Mouse (Mus musculus) heart, embryonic 14.5 days (tissue): ENCODE results near the gene 0610030E20Rik. TPM values are rescaled to one million over a fixed set of nuclear protein-coding genes. Genes with fewer than 3 reads are reported as not detected.

ENCODE experiments used
- ATAC-seq: fragments of 200-750 bp; cut with Nextera tagmentation; 2 replicates; pipeline ENCODE4 v1.8.0; 2017; ENCODE audit warnings: low read depth, moderate TSS enrichment; ENCODE audit not compliant: insufficient number of reproducible peaks, insufficient read depth, low FRiP score
- H3K27ac ChIP-seq, 2 experiments: fragments of 200-500 bp in 1 of 2; fragments of 300-500 bp in 1 of 2; sonication (generic) in 1 of 2; replicated peaks in 1 of 2; 2 replicates each; pipeline ENCODE4 v1.5.1; 2012 to 2014; ENCODE audit warnings: low read depth in 2 of 2, low read length in 2 of 2, control low read depth in 1 of 2, mild to moderate bottlenecking in 1 of 2, mixed read lengths in 1 of 2; ENCODE audit not compliant: control insufficient read depth in 1 of 2, insufficient read depth in 1 of 2
- H3K27me3 ChIP-seq: fragments of 300-500 bp; sonication (generic); 2 replicates; pipeline ENCODE4 v1.6.1; 2014; ENCODE audit warnings: mild to moderate bottlenecking, low read length, control low read depth; ENCODE audit not compliant: control insufficient read depth, insufficient read depth
- H3K36me3 ChIP-seq: fragments of 300-500 bp; sonication (generic); 2 replicates; pipeline ENCODE4 v1.6.1; 2014; ENCODE audit warnings: mild to moderate bottlenecking, control low read depth, low read length, mixed read lengths; ENCODE audit not compliant: control insufficient read depth, insufficient read depth
- H3K4me1 ChIP-seq, 2 experiments: fragments of 200-500 bp in 1 of 2; fragments of 300-500 bp in 1 of 2; sonication (generic) in 1 of 2; 2 replicates each; pipeline ENCODE4 v1.6.1; 2012 to 2014; ENCODE audit warnings: low read length in 2 of 2, control low read depth in 1 of 2, mixed read lengths in 1 of 2; ENCODE audit not compliant: control insufficient read depth in 2 of 2, insufficient read depth in 2 of 2
- H3K4me2 ChIP-seq: fragments of 300-500 bp; sonication (generic); 2 replicates; pipeline ENCODE4 v1.6.1; 2014; ENCODE audit warnings: mild to moderate bottlenecking, low read length
- H3K4me3 ChIP-seq, 2 experiments: fragments of 200-500 bp in 1 of 2; fragments of 300-500 bp in 1 of 2; sonication (generic) in 1 of 2; 2 replicates each; pipeline ENCODE4 v1.5.1; 2012 to 2014; ENCODE audit warnings: low read length in 2 of 2, mild to moderate bottlenecking in 2 of 2, control low read depth in 1 of 2, low read depth in 1 of 2, moderate library complexity in 1 of 2; ENCODE audit not compliant: control insufficient read depth in 1 of 2, insufficient read depth in 1 of 2
- H3K9ac ChIP-seq: fragments of 300-500 bp; sonication (generic); 2 replicates; pipeline ENCODE4 v1.6.1; 2014; ENCODE audit warnings: mild to moderate bottlenecking, low read length
- H3K9me3 ChIP-seq: fragments of 300-500 bp; sonication (generic); 2 replicates; pipeline ENCODE4 v1.6.1; 2016; ENCODE audit warnings: low read length, control low read depth; ENCODE audit not compliant: control insufficient read depth
- WGBS: fragments of 180-500 bp; shearing (Covaris S2); extraction: QIAGEN DNeasy Blood & Tissue Kit; methylation state at CpG from one replicate; pipeline ENCODE4 v1.1.7; 2014; 5-methylcytosine and 5-hydroxymethylcytosine counted together
- polyA plus RNA-seq: library from polyadenylated mRNA; unstranded; fragments of >200 nt; fragmentation: Nextera tagmentation; extraction: Ambion mirVana; gene quantifications from 2 replicates; pipeline ENCODE4 v1.2.1, GENCODE M21; 2014

Gene 0610030E20Rik
- polyA plus RNA-seq, 1 experiment from 2014 or later: 13.8 TPM

DNA sequence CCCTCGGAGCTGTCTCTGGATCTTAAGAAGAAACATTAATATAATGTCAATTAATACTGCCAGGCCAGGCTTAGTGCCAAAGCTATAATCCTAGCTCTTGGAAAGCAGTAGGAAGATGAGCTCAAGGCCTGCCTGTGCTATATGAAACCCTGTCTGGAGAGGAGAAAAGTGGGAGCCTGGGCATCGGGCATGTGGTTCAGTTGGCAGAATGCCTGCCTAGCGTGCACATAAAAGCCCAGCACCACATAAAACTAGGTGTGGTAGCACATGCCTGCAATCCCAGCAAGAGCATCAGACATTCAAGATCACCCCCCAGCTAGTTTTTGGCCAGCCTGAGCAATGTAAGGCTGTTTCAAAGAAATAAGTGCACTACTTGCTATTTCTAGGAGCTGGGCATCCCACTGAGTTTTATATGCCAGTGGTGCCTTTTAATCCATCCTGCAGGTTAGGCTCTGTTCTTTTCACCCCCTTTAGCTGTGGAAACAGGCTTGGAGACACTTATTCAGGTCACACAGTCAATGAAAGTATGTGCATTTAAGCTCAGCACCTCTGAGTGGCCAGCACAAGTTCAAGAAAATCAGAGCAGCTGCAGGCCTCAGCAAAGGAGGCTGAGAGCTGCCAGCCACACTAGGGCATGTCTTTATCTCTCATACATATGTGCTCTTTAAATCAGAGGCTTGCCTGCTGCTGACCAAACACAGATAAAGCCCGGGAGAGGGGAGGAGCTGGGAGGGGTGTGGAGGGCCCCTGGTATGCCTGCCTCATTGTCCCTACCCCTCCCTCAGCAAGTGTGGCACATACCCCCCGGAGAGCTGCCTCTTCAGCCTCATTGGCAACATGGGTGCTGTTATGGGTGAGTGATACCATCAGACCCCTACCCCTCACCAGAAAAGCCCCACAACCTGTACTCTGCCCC, 10.3 kb downstream of the 0610030E20Rik start:
- H3K27ac ChIP-seq: no peak overlapping the region
- no peak overlapping the region for H3K4me2 ChIP-seq
- no peaks in the 10 kb centered on the region for H3K9me3 ChIP-seq
- H3K27me3 ChIP-seq: no peaks in the 10 kb centered on the region
- peaks cover 35% of the 10 kb centered on the region for H3K36me3 ChIP-seq
- no peak overlapping the region for H3K4me3 ChIP-seq
- peaks cover 21 to 40% of the 10 kb centered on the region in 2 experiments for H3K4me1 ChIP-seq
- no peak for ATAC-seq
- H3K9ac ChIP-seq: no peak overlapping the region
- WGBS: 56% methylated on average over 5 of the region's 5 CpGs

DNA sequence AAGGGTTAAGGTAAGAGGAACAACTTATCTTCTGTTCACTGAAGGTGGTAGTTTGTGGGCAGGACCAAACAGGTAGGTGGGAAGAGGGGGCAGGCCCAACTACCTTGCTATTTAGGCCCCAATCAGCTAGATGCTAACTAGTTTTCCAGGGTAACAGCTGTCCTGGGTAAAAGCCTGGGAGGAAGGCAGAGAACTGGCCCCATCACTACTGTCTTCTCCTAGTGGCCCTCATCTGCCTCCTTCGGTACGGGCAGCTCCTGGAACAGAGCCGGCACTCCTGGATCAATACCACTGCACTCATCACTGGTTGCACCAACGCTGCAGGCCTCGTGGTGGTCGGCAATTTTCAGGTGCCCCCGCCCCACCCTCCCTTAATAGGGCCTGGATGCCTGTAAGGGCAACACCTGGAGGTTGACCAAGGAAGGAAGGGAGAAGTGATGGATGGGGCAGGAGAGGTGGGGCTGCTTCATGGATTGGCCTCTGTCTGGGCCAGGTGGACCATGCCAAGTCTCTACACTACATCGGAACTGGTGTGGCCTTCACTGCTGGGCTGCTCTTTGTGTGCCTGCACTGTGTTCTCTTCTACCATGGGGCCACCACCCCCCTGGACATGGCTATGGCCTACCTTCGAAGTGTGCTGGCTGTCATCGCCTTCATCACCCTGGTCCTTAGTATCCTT, 11.1 kb downstream of the 0610030E20Rik start:
- peaks cover 20 to 36% of the 10 kb centered on the region in 2 experiments for H3K4me1 ChIP-seq
- WGBS: 85% methylated on average over 10 of the region's 10 CpGs

DNA sequence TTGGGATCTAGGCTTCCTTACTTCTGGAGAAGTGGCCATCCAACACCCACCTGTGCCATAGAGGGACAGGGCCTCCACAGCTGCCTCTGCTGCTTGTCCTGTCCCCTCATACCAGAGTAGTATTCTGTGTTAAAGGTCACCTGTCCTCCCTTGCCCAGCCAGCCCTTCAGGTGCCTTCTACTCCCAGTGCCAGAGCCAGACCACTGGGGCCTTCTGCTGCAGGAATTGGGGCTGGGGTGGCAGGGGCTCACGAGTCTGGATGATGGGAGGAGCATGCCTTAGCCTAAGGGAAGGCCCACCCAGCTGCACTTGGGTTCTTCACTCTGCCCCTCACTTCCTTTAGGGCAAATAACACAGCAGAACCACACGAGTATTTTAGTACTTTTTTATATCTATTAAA, 12.2 kb downstream of the 0610030E20Rik start:
- no peaks in the 10 kb centered on the region for H3K9me3 ChIP-seq
- H3K36me3 ChIP-seq: peaks cover 35% of the 10 kb centered on the region
- no peak overlapping the region for H3K9ac ChIP-seq
- no peak overlapping the region for H3K4me2 ChIP-seq
- no peak overlapping the region for H3K4me3 ChIP-seq
- peaks cover 20 to 35% of the 10 kb centered on the region in 2 experiments for H3K4me1 ChIP-seq
- no peak for ATAC-seq
- H3K27me3 ChIP-seq: no peaks in the 10 kb centered on the region
- WGBS: 65% methylated on average over 2 of the region's 2 CpGs
- no peak overlapping the region for H3K27ac ChIP-seq

More for the DNA sequence above, 11.1 kb downstream of the 0610030E20Rik start:
- H3K36me3 ChIP-seq: peaks cover 35% of the 10 kb centered on the region
- H3K9me3 ChIP-seq: no peaks in the 10 kb centered on the region
- H3K27ac ChIP-seq: no peak overlapping the region
- H3K9ac ChIP-seq: no peak overlapping the region
- H3K4me3 ChIP-seq: no peak overlapping the region
- no peaks in the 10 kb centered on the region for H3K27me3 ChIP-seq
- ATAC-seq: no peak
- no peak overlapping the region for H3K4me2 ChIP-seq

DNA sequence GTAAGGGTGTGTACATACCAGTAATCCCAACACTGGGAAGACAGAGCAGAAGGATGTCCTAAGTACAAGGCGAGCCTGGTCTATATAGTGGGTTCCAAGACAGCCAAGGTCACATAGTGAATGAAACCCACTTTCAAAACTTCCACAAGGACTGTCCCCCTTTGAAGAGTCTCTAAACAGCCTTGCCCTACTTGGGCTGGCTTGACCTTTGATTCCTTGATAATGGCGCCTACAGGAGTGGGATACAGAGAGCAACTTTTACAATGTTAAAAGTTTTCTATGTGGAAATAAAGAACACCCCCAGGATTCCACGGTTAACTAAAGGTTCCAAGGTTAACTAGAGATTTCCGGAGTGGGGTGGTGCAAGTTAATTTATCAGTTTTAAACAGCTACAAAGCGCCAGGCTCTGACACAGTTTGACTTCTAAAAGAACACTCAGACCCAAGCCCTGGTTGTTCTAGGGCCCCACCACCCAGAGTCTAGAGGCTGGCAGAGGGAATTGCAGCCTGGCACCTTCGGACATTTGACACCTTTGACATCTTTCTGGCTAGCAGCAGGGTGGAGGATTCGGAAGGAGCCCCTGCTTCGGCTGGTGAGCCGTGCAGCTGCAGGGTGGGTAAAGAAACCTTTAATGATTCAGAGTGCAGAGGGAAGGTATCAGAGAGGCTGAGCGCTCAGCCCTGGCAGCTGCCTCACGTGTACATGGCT, 12.9 kb downstream of the 0610030E20Rik start:
- Histone ChIP-seq H3K4me3 (no peak overlapping the region), H3K27ac (no peak overlapping the region), H3K4me2 (no peak overlapping the region), H3K9me3 (no peaks in the 10 kb centered on the region), H3K4me1 (peaks cover 18 to 30% of the 10 kb centered on the region in 2 experiments), H3K27me3 (no peaks in the 10 kb centered on the region), H3K36me3 (peaks cover 35% of the 10 kb centered on the region), H3K9ac (no peak overlapping the region)
- no peak for ATAC-seq
- WGBS: 81% methylated on average over 11 of the region's 11 CpGs

DNA sequence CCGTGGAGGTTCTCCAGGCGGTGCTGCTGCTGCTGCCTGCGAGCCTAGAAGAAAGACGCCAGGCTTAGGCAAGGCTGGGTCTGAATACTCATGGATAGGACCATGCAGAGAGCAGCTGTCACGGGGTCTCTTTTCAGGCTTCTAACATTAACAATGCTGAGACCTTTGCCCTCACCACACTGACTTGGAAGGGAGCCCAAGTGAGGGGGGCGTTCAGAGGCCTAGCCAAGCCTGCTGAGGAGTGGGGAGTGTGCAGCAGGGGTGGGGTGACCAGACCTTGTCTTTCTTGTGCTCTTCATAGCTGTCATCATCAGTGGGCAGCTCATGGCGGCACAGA, 13.4 kb downstream of the 0610030E20Rik start:
- Histone ChIP-seq H3K4me2 (no peak overlapping the region), H3K4me3 (no peak overlapping the region), H3K27me3 (no peaks in the 10 kb centered on the region), H3K27ac (no peak overlapping the region), H3K9me3 (no peaks in the 10 kb centered on the region), H3K36me3 (peaks cover 35% of the 10 kb centered on the region), H3K9ac (no peak overlapping the region), H3K4me1 (peaks cover 18 to 30% of the 10 kb centered on the region in 2 experiments)
- ATAC-seq: no peak
- 73% methylated on average over 7 of the region's 7 CpGs for WGBS

DNA sequence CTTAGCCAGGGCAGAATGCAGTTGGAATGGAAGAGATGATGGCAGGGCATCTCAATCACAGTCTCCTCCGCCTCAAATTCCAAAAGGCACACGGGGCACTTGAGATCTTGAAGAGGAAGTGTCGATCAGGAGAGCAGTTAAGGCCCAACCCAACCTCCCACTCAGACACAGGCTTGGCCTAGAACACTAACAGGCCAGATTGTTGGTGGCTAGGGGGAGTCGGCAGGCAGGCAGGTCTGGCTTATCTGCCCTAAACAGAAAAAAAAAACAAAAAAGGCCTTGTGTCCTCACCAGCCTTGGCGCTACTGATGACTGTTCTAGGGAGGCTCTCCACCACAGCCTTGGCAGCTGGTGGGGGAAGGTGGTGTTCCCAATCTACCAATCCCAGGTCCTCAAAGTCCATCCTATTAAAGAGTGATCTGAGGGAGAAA, 14.0 kb downstream of the 0610030E20Rik start:
- Histone ChIP-seq H3K4me2 (peak overlapping the region; percentile 91), H3K4me3 (peak overlapping the region; percentile 86 to 90), H3K9ac (peak overlapping the region; percentile 87; the same call in 1 of the 2 replicates), H3K27me3 (no peaks in the 10 kb centered on the region), H3K36me3 (peaks cover 35% of the 10 kb centered on the region), H3K4me1 (peaks cover 16 to 25% of the 10 kb centered on the region in 2 experiments), H3K27ac (no peak overlapping the region), H3K9me3 (no peaks in the 10 kb centered on the region)
- no peak for ATAC-seq
- WGBS: 14% methylated on average over 5 of the region's 5 CpGs
